Mouse (Mus musculus): Measurements from ENCODE around the gene Fam193a.

Gene Fam193a

GRCm38 (mm10) chr5:34368551-34369290, 1.0 kb upstream of the Fam193a start:
- POLR2A ChIA-PET: interaction anchor here (0.5 to 30.5 kb wide), 64 partner anchors 9 to 736 kb away, joined by 3 to 546 read pairs (median 4); partner anchors contain the start of genes Rnf4 (in 4 of the 4), Grk4 (in 3 of the 4), Nop14 (in 3 of the 4) and Mfsd10 (in 2 of the 4)

GRCm38 (mm10) chr5:34370022-34370823, 490 bp downstream of the Fam193a start:
- CTCF ChIA-PET: interaction anchor here in 3 of 4 experiments (0.6 to 1.4 kb wide), 8 partner anchors 9 to 290 kb away, joined by 3 to 4 read pairs (median 3); partner anchors contain the start of gene Nop14 (in 2 of the 3)
- POLR2A ChIA-PET: interaction anchor here (0.6 to 30.5 kb wide), 73 partner anchors 9 to 773 kb away, joined by 3 to 546 read pairs (median 4); partner anchors contain the start of genes Rnf4 (in 4 of the 4), Grk4 (in 3 of the 4), Nop14 (in 3 of the 4) and Mfsd10 (in 2 of the 4)

More at GRCm38 (mm10) chr5:34368551-34369290, 1.0 kb upstream of the Fam193a start:
- CTCF ChIA-PET: interaction anchor here in 2 of 4 experiments (1.0 to 1.4 kb wide), 3 partner anchors 29 to 82 kb away, joined by 3 to 4 read pairs (median 3); no protein-coding TSS in a partner anchor

- ChIA-PET POLR2A (interaction anchor here (0.6 to 30.5 kb wide), 30 partner anchors 9 to 294 kb away, joined by 3 to 546 read pairs (median 6); partner anchors contain the start of genes Grk4 (in 3 of the 4), Nop14 (in 3 of the 4), Rnf4 (in 3 of the 4) and Cfap99 (in 1 of the 4)), CTCF (interaction anchor here in 2 of 4 experiments (0.8 to 1.1 kb wide), 2 partner anchors 9 to 289 kb away, joined by 3 read pairs; partner anchors contain the start of gene Nop14 (in 1 of the 2))
These were observed 1.1 kb downstream of the Fam193a start for GRCm38 (mm10) chr5:34370840-34371239.

- ChIA-PET CTCF (interaction anchor here in 1 of 4 experiments (1.0 kb wide), 1 partner anchor 14 kb away, joined by 3 read pairs; no protein-coding TSS in a partner anchor), POLR2A (interaction anchor here in 3 of 4 experiments (0.6 to 30.5 kb wide), 17 partner anchors 7 to 288 kb away, joined by 3 to 546 read pairs (median 6); partner anchors contain the start of genes Grk4 (in 3 of the 3), Nop14 (in 3 of the 3), Rnf4 (in 2 of the 3) and Tnip2 (in 1 of the 3))
These were observed 2.4 kb downstream of the Fam193a start for GRCm38 (mm10) chr5:34372141-34372540.

- POLR2A ChIA-PET: interaction anchor here in 2 of 4 experiments (0.5 to 30.5 kb wide), 15 partner anchors 7 to 716 kb away, joined by 3 to 546 read pairs (median 7); partner anchors contain the start of genes Grk4 (in 2 of the 2), Nop14 (in 2 of the 2), Rnf4 (in 2 of the 2) and Tnip2 (in 1 of the 2)
- CTCF ChIA-PET: interaction anchor here in 1 of 4 experiments (1.0 kb wide), 1 partner anchor 14 kb away, joined by 3 read pairs; no protein-coding TSS in a partner anchor
These were observed 2.8 kb downstream of the Fam193a start for GRCm38 (mm10) chr5:34372541-34372940.

- ChIA-PET POLR2A (interaction anchor here in 3 of 4 experiments (1.1 to 3.8 kb wide), 8 partner anchors 8 to 43 kb away, joined by 3 to 35 read pairs (median 6); partner anchors contain the start of genes Rnf4 (in 3 of the 3) and Fam193a (in 2 of the 3)), CTCF (interaction anchor here in 3 of 4 experiments (0.6 to 1.4 kb wide), 4 partner anchors 8 to 143 kb away, joined by 3 to 6 read pairs (median 3); partner anchors contain the start of gene Fam193a (in 1 of the 3))
These were observed 9.1 kb downstream of the Fam193a start for GRCm38 (mm10) chr5:34378787-34379186.

GRCm38 (mm10) chr5:34381700-34382099, 12.0 kb downstream of the Fam193a start:
- ChIA-PET CTCF (interaction anchor here in 1 of 4 experiments (1.1 to 1.4 kb wide), 2 partner anchors 16 to 249 kb away, joined by 3 read pairs; no protein-coding TSS in a partner anchor), POLR2A (interaction anchor here in 2 of 4 experiments (0.8 to 3.5 kb wide), 4 partner anchors 11 to 46 kb away, joined by 3 to 20 read pairs (median 4); partner anchors contain the start of genes Fam193a (in 1 of the 2) and Rnf4 (in 1 of the 2))

- ChIA-PET POLR2A (interaction anchor here in 1 of 4 experiments (1.0 to 3.0 kb wide), 3 partner anchors 9 to 49 kb away, joined by 3 to 15 read pairs (median 6); partner anchors contain the start of gene Rnf4), CTCF (interaction anchor here in 1 of 4 experiments (1.0 kb wide), 1 partner anchor 14 kb away, joined by 3 read pairs; no protein-coding TSS in a partner anchor)
These were observed 15.9 kb downstream of the Fam193a start for GRCm38 (mm10) chr5:34385616-34386015.

- ChIA-PET POLR2A (interaction anchor here in 2 of 4 experiments (0.6 to 2.4 kb wide), 4 partner anchors 17 to 1350 kb away, joined by 3 to 6 read pairs (median 4); partner anchors contain the start of genes Fam193a (in 1 of the 2) and Rnf4 (in 1 of the 2)), CTCF (interaction anchor here in 2 of 4 experiments (0.7 to 1.0 kb wide), 2 partner anchors 15 to 290 kb away, joined by 3 to 4 read pairs; no protein-coding TSS in a partner anchor)
These were observed 17.0 kb downstream of the Fam193a start for GRCm38 (mm10) chr5:34386744-34387143.

GRCm38 (mm10) chr5:34393251-34393650, 23.5 kb downstream of the Fam193a start:
- ChIA-PET POLR2A (interaction anchor here in 1 of 4 experiments (1.2 to 1.8 kb wide), 2 partner anchors 24 to 57 kb away, joined by 3 to 7 read pairs; partner anchors contain the start of gene Rnf4), CTCF (no interaction called here)

GRCm38 (mm10) chr5:34395347-34395746, 25.6 kb downstream of the Fam193a start:
- POLR2A ChIA-PET: interaction anchor here in 2 of 4 experiments (0.8 to 2.8 kb wide), 8 partner anchors 11 to 265 kb away, joined by 3 to 15 read pairs (median 4); partner anchors contain the start of genes Rnf4 (in 2 of the 2), Grk4 (in 1 of the 2) and Nop14 (in 1 of the 2)
- CTCF ChIA-PET: no interaction called here

- ChIA-PET CTCF (interaction anchor here in 2 of 4 experiments (0.6 to 0.7 kb wide), 2 partner anchors 71 to 858 kb away, joined by 3 read pairs; no protein-coding TSS in a partner anchor), POLR2A (interaction anchor here in 3 of 4 experiments (0.8 to 2.8 kb wide), 10 partner anchors 12 to 264 kb away, joined by 3 to 15 read pairs (median 6); partner anchors contain the start of genes Nop14 (in 2 of the 3), Rnf4 (in 2 of the 3), Fam193a (in 1 of the 3) and Grk4 (in 1 of the 3))
These were observed 26.3 kb downstream of the Fam193a start for GRCm38 (mm10) chr5:34395850-34396540.

- CTCF ChIA-PET: interaction anchor here (0.6 to 2.5 kb wide), 10 partner anchors 9 to 262 kb away, joined by 3 to 12 read pairs (median 3); partner anchors contain the start of genes Fam193a (in 1 of the 4), Grk4 (in 1 of the 4), Mxd4 (in 1 of the 4) and Nop14 (in 1 of the 4)
- POLR2A ChIA-PET: interaction anchor here in 2 of 4 experiments (0.7 to 2.2 kb wide), 11 partner anchors 9 to 116 kb away, joined by 3 to 9 read pairs (median 4); partner anchors contain the start of genes Fam193a (in 2 of the 2), Rnf4 (in 2 of the 2) and Tnip2 (in 2 of the 2)
These were observed 28.1 kb downstream of the Fam193a start for GRCm38 (mm10) chr5:34397866-34398265.

GRCm38 (mm10) chr5:34398326-34398725, 28.6 kb downstream of the Fam193a start:
- ChIA-PET CTCF (interaction anchor here in 3 of 4 experiments (0.6 to 2.5 kb wide), 9 partner anchors 9 to 262 kb away, joined by 3 to 12 read pairs (median 3); partner anchors contain the start of genes Grk4 (in 1 of the 3), Mxd4 (in 1 of the 3) and Nop14 (in 1 of the 3)), POLR2A (interaction anchor here in 2 of 4 experiments (0.7 to 1.6 kb wide), 8 partner anchors 10 to 115 kb away, joined by 3 to 5 read pairs (median 4); partner anchors contain the start of genes Tnip2 (in 2 of the 2), Fam193a (in 1 of the 2) and Rnf4 (in 1 of the 2))

- ChIA-PET POLR2A (interaction anchor here in 3 of 4 experiments (0.7 to 1.7 kb wide), 11 partner anchors 10 to 354 kb away, joined by 3 to 6 read pairs (median 3); partner anchors contain the start of genes Fam193a (in 1 of the 3) and Rnf4 (in 1 of the 3)), CTCF (interaction anchor here in 2 of 4 experiments (0.6 to 1.2 kb wide), 4 partner anchors 9 to 354 kb away, joined by 4 to 7 read pairs (median 6); partner anchors contain the start of gene Htt (in 1 of the 2))
These were observed 37.7 kb downstream of the Fam193a start for GRCm38 (mm10) chr5:34407366-34407918.
